Mouse (Mus musculus) small intestine, adult 2 months (tissue): ENCODE measurements around the gene Tctn1. TPM values are rescaled to one million over a fixed set of nuclear protein-coding genes. Genes with fewer than 3 reads are reported as not detected.

ENCODE experiments used
- H3K27ac ChIP-seq: fragments of 200-500 bp; 2 replicates; pipeline ENCODE4 v1.5.1; 2012; ENCODE audit warnings: low read depth, low read length, control low read depth, inconsistent platforms; ENCODE audit not compliant: insufficient read depth
- H3K27me3 ChIP-seq: fragments of 200-500 bp; 2 replicates; pipeline ENCODE4 v1.6.1; 2012; ENCODE audit warnings: mild to moderate bottlenecking, moderate library complexity, low read length, inconsistent platforms; ENCODE audit not compliant: control insufficient read depth, insufficient read depth
- H3K36me3 ChIP-seq: fragments of 200-500 bp; 2 replicates; pipeline ENCODE4 v1.6.1; 2012; ENCODE audit warnings: mild to moderate bottlenecking, low read length, control low read depth, inconsistent platforms; ENCODE audit not compliant: control insufficient read depth, insufficient read depth
- H3K4me1 ChIP-seq: fragments of 200-500 bp; 2 replicates; pipeline ENCODE4 v1.6.1; 2012; ENCODE audit warnings: low read length, inconsistent platforms, mixed read lengths; ENCODE audit not compliant: control insufficient read depth, insufficient read depth, insufficient read length
- H3K4me3 ChIP-seq: fragments of 200-500 bp; 2 replicates; pipeline ENCODE4 v1.5.1; 2012; ENCODE audit warnings: low read depth, mild to moderate bottlenecking, control low read depth, inconsistent platforms, low read length, moderate library complexity
- CTCF ChIP-seq: fragments of 200-500 bp; IDR thresholded peaks from 2 replicates; pipeline ENCODE4 v1.5.1; 2012; ENCODE audit warnings: low read depth, mild to moderate bottlenecking, control low read depth, inconsistent platforms, low read length, moderate library complexity, mixed read lengths; ENCODE audit not compliant: insufficient replicate concordance, insufficient read length; ENCODE audit errors: extremely low read depth
- POLR2A ChIP-seq: fragments of 200-500 bp; IDR thresholded peaks from 2 replicates; pipeline ENCODE4 v1.6.1; 2012; ENCODE audit warnings: low read depth, mild to moderate bottlenecking, control low read depth, inconsistent platforms, low read length, moderate library complexity
- WGBS: fragments of 180-500 bp; shearing (Covaris S2); methylation state at CpG from one replicate; pipeline ENCODE4 v1.1.7; 2018; 5-methylcytosine and 5-hydroxymethylcytosine counted together
- polyA plus RNA-seq: library from polyadenylated mRNA; depleted of rRNA; stranded (reverse); fragments of >200 nt; gene quantifications from 2 replicates; pipeline ENCODE4 v1.2.3, GENCODE M21; 2012

Gene Tctn1
- polyA plus RNA-seq, 1 experiment, result 12.5 TPM

DNA sequence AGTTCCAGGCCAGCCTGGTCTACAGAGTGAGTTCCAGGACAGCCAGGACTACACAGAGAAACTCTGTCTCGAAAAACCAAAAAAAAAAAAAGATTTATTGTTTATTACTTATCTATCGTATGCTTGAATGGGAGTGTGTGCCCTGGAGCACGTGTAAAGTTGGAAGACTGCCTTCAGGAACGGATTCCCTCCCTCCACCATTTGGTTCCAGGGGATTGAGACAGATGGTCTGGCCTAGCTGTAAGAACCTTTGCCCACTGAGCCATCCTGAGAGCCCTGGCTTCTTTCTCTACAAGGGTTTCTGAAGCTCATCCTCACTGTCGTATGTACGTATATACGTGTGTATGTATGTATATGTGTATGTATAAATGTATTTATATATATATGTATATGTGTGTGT, 14.7 kb upstream of the Tctn1 start:
- Histone ChIP-seq H3K4me3 (no peak overlapping the region), H3K27me3 (no peaks in the 10 kb centered on the region), H3K36me3 (no peaks in the 10 kb centered on the region), H3K27ac (no peak overlapping the region), H3K4me1 (peaks cover 26% of the 10 kb centered on the region; the same call in 1 of the 2 replicates)
- WGBS, result 67% methylated on average over 7 of the region's 7 CpGs
- TF ChIP-seq CTCF (no peak), POLR2A (no peak)

DNA sequence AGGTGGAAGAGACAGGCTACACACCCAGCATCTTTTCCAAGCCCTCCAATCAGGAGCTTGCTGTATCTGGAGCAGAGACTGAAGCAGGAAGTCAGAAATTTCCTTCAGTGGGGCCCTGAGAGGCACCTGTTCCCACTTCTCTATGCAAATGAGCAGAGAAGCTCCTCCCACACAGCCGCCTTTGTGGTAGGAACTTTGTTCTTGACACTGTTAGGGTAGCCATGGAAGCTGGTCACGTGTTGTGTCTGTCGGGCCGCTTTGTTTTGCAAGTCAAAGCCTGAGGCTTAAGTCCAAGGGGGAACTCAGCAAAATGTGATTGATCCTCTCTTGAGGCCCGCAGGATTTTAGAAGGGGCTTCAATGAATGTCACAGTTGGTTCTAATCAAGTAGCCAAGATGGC, 10.5 kb upstream of the Tctn1 start:
- H3K36me3 ChIP-seq, result no peaks in the 10 kb centered on the region
- peaks cover 12% of the 10 kb centered on the region; the same call in 1 of the 2 replicates for H3K4me1 ChIP-seq
- WGBS, result 9% methylated on average over 5 of the region's 5 CpGs
- peak overlapping the region; percentile 44 for H3K27ac ChIP-seq
- H3K27me3 ChIP-seq, result no peaks in the 10 kb centered on the region
- peak overlapping the region; percentile 2; the same call in 1 of the 2 replicates for H3K4me3 ChIP-seq
- TF ChIP-seq POLR2A (no peak), CTCF (no peak)

DNA sequence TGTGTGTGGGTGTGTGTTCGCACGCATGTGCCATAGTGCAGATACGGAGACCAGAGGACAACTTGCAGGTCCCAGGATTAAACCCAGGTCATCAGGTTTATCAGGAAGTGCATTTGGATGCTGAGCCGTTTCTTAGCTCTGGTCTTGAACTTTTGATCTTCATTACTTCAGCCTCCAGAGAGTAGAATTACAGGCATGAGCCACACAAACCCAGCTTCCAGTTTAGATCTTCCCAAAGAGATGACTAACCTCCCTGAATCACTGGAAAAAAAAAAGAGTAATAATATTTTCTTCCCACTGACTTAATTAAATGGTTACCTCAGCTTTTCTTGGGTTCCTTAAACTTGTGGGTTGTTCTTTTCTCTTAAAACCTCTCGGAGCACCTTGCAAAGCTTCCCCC, 8.6 kb upstream of the Tctn1 start:
- Histone ChIP-seq H3K27me3 (no peaks in the 10 kb centered on the region), H3K27ac (no peak overlapping the region), H3K36me3 (no peaks in the 10 kb centered on the region), H3K4me1 (peaks cover 19% of the 10 kb centered on the region; the same call in 1 of the 2 replicates), H3K4me3 (no peak overlapping the region)
- TF ChIP-seq POLR2A (no peak), CTCF (no peak)
- WGBS, result 56% methylated on average over 5 of the region's 5 CpGs

DNA sequence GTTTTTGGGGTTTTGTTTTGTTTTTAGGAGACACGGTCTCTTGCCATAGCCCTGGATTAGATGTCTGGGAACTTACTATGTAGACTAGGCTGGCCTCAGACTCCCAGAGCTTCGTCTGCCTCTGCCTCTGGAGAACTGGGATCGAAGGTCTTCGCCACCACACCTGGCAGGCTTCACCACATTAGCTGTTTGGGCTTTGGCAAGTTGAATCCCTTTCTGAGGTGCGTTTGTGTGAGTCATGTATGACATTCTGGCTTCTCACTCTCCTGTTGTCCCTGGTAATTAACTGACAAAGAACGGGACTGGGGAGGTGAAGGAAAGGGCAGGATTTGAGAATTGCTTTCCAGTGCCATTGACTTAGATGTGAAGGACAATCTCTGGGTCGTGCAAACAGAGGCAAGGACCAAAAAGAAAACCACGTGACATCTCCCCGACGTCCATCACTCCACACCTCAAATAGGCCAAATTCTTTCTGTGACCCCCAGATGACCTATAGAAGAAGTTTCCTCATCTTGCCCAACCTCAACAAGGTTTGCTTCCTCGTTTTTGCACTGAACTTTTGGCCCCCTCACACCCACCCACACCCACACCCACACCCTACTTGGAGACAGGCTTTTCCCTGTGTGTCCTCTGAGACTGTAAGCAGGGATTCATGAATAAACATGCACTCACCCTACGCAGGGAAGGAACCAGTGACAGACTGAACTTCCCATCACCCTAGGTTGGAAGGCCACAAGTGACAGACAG, 4.8 kb upstream of the Tctn1 start:
- Histone ChIP-seq H3K27me3 (no peaks in the 10 kb centered on the region), H3K4me3 (no peak overlapping the region), H3K27ac (peak overlapping the region; percentile 90), H3K4me1 (peaks cover 16% of the 10 kb centered on the region), H3K36me3 (no peaks in the 10 kb centered on the region)
- 26% methylated on average over 12 of the region's 12 CpGs for WGBS
- TF ChIP-seq POLR2A, result no peak
- TF ChIP-seq CTCF, result no peak

DNA sequence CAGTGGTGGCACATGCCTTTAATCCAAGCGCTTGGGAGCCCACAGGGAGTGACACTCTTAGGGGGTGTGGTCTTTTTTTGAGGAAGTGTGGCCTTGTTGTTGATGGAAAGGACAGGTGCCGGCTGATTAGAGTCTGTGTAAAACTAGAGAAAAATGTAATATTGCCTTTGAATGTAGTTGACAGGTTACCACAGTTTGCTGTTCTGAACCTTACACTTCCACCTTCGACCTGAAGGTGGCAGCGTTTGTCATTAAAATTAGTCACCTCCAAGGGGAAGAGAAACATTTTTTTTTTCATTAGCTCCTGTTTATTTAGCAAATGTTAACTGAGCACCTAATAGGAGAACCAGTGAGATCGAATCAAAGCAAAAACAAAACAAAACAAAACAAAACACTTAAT, 3.6 kb upstream of the Tctn1 start:
- no peaks in the 10 kb centered on the region for H3K36me3 ChIP-seq
- 15% methylated on average over 5 of the region's 5 CpGs for WGBS
- H3K27me3 ChIP-seq, result no peaks in the 10 kb centered on the region
- TF ChIP-seq CTCF (no peak), POLR2A (no peak)
- no peak overlapping the region for H3K4me3 ChIP-seq
- peak overlapping the region; percentile 90 for H3K27ac ChIP-seq
- H3K4me1 ChIP-seq, result peaks cover 19% of the 10 kb centered on the region

DNA sequence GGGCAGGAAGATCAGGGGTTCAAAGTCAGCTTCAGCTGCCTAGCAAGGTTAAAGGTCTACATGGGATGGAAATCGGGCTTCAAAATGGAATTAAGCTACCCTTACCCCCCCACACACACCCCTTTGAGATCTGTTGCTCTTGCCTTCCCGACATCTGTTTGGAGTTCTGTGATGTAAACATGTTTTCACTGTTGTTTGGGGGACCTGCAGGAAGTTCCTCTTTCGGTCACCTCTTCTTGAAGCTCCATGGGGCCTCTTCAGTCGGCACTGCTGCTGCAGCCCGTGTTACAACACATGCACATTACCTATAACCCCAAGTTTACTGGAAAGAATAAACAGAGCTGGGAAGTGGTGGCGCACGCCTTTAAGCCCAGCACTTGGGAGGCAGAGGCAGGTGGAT, 2.9 kb upstream of the Tctn1 start:
- TF ChIP-seq POLR2A, result no peak
- no peak for TF ChIP-seq CTCF
- no peaks in the 10 kb centered on the region for H3K27me3 ChIP-seq
- H3K4me1 ChIP-seq, result peaks cover 19% of the 10 kb centered on the region
- H3K27ac ChIP-seq, result peak overlapping the region; percentile 18; the same call in 1 of the 2 replicates
- H3K36me3 ChIP-seq, result no peaks in the 10 kb centered on the region
- WGBS, result 73% methylated on average over 7 of the region's 7 CpGs
- no peak overlapping the region for H3K4me3 ChIP-seq

DNA sequence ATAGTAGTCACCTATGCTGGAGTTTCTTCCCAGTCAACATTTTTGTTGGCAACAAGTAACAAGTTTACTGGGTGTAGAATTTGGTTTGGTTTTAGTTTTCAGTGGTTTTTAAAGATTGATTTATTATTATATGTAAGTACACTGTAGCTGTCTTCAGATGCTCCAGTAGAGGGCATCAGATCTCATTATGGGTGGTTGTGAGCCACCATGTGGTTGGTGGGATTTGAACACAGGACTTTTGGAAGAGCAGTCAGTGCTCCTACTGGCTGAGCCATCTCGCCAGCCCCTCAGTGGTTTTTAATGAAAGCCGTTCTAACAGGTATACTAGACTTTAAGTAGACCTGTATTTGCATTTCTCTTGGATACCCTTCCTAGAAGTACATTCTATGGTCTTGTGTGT, 1.7 kb upstream of the Tctn1 start:
- H3K36me3 ChIP-seq, result no peaks in the 10 kb centered on the region
- H3K27ac ChIP-seq, result no peak overlapping the region
- no peaks in the 10 kb centered on the region for H3K27me3 ChIP-seq
- H3K4me3 ChIP-seq, result no peak overlapping the region
- peaks cover 19% of the 10 kb centered on the region for H3K4me1 ChIP-seq
- no peak for TF ChIP-seq CTCF
- TF ChIP-seq POLR2A, result no peak
- WGBS, result 97% methylated on average over 2 of the region's 2 CpGs
